Mouse (Mus musculus) C2C12 (cell line): ENCODE measurements at regions not wholly inside any gene's neighbourhood (a gene's known extent, or its start where the extent isn't known, plus 50 kb on each side); places are given as distances from the start of the nearest gene placed in this dataset.

Source experiments
- H3K27me3 ChIP-seq: one replicate; pipeline ENCODE4 v1.6.1; 2011; ENCODE audit not compliant: control insufficient read depth, insufficient read depth, insufficient read length
- H3K36me3 ChIP-seq: one replicate; pipeline ENCODE4 v1.6.1; 2011; ENCODE audit not compliant: control insufficient read depth, insufficient read depth
- H3K4me3 ChIP-seq: one replicate; pipeline ENCODE4 v1.5.1; 2011; ENCODE audit warnings: mild to moderate bottlenecking, control low read depth; ENCODE audit not compliant: poor library complexity, insufficient read depth, severe bottlenecking
- H3K79me2 ChIP-seq: one replicate; pipeline ENCODE4 v1.6.1; 2011; ENCODE audit not compliant: control insufficient read depth, insufficient read depth
- H3K79me3 ChIP-seq: one replicate; pipeline ENCODE4 v1.6.1; 2011; ENCODE audit warnings: low read depth, control low read depth
- H3ac ChIP-seq: one replicate; pipeline ENCODE3; 2011; ENCODE audit warnings: low read depth; ENCODE audit not compliant: control insufficient read depth, insufficient read length
- CEBPB ChIP-seq: IDR thresholded peaks from one replicate; pipeline ENCODE4 v1.6.1; 2011; ENCODE audit warnings: low read depth, mild to moderate bottlenecking, control low read depth, moderate library complexity
- CTCF ChIP-seq: IDR thresholded peaks from one replicate; pipeline ENCODE4 v1.5.1; 2011; ENCODE audit not compliant: control insufficient read depth, insufficient read depth, insufficient read length
- FOSL1 ChIP-seq: IDR thresholded peaks from one replicate; pipeline ENCODE4 v1.8.0; 2011; ENCODE audit warnings: mild to moderate bottlenecking, low read length; ENCODE audit not compliant: poor library complexity, insufficient read depth, severe bottlenecking
- MAX ChIP-seq: IDR thresholded peaks from one replicate; pipeline ENCODE4 v1.6.1; 2011; ENCODE audit warnings: mild to moderate bottlenecking, control low read depth
- MYOD1 ChIP-seq: IDR thresholded peaks from one replicate; pipeline ENCODE4 v1.6.1; 2011; ENCODE audit warnings: low read depth; ENCODE audit not compliant: control insufficient read depth, insufficient read length
- MYOG ChIP-seq: IDR thresholded peaks from one replicate; pipeline ENCODE4 v1.6.1; 2011; ENCODE audit not compliant: control insufficient read depth, insufficient read length; ENCODE audit errors: extremely low read depth
- USF1 ChIP-seq: IDR thresholded peaks from one replicate; pipeline ENCODE4 v1.6.1; 2011; ENCODE audit warnings: low read depth, mild to moderate bottlenecking, control low read depth, moderate library complexity

- no peak overlapping the region for H3K4me3 ChIP-seq
- H3K79me2 ChIP-seq: no peaks in the 10 kb centered on the region
- TF ChIP-seq MAX (no peak), MYOG (no peak), CTCF (no peak), MYOD1 (no peak), USF1 (no peak), CEBPB (no peak), FOSL1 (no peak)
- H3K79me3 ChIP-seq: no peaks in the 10 kb centered on the region
- no peaks in the 10 kb centered on the region for H3K36me3 ChIP-seq
- H3ac ChIP-seq: no peak overlapping the region
- H3K27me3 ChIP-seq: no peaks in the 10 kb centered on the region
Observed at GRCm38 (mm10) chr11:41728839-41729238, 271.8 kb downstream of the Gabrg2 start.

GRCm38 (mm10) chr11:41716616-41717015 is 284.0 kb downstream of the Gabrg2 start:
- Histone ChIP-seq H3K27me3 (no peaks in the 10 kb centered on the region), H3K4me3 (no peak overlapping the region), H3K79me2 (no peaks in the 10 kb centered on the region), H3K79me3 (no peaks in the 10 kb centered on the region), H3ac (no peak overlapping the region), H3K36me3 (no peaks in the 10 kb centered on the region)
- TF ChIP-seq USF1: no peak
- TF ChIP-seq MAX: no peak
- no peak for TF ChIP-seq MYOD1
- no peak for TF ChIP-seq MYOG
- TF ChIP-seq CTCF: no peak
- no peak for TF ChIP-seq CEBPB
- no peak for TF ChIP-seq FOSL1

- no peak overlapping the region for H3ac ChIP-seq
- H3K79me3 ChIP-seq: no peaks in the 10 kb centered on the region
- no peak for TF ChIP-seq FOSL1
- TF ChIP-seq MYOG: no peak
- TF ChIP-seq MAX: no peak
- TF ChIP-seq MYOD1: no peak
- no peak for TF ChIP-seq CTCF
- no peak for TF ChIP-seq CEBPB
- TF ChIP-seq USF1: no peak
- H3K4me3 ChIP-seq: no peak overlapping the region
- H3K27me3 ChIP-seq: no peaks in the 10 kb centered on the region
- H3K36me3 ChIP-seq: no peaks in the 10 kb centered on the region
- no peaks in the 10 kb centered on the region for H3K79me2 ChIP-seq
Observed at GRCm38 (mm10) chr11:41690682-41691081, 310.0 kb downstream of the Gabrg2 start.

GRCm38 (mm10) chr11:41682991-41683390 is 317.7 kb downstream of the Gabrg2 start:
- TF ChIP-seq USF1 (no peak), MAX (no peak), CEBPB (no peak), FOSL1 (no peak), MYOD1 (no peak), MYOG (no peak), CTCF (no peak)

GRCm38 (mm10) chr11:41652566-41652965 is 348.1 kb downstream of the Gabrg2 start:
- Histone ChIP-seq H3K36me3 (no peaks in the 10 kb centered on the region), H3K4me3 (no peak overlapping the region), H3K79me2 (no peaks in the 10 kb centered on the region), H3K27me3 (no peaks in the 10 kb centered on the region), H3ac (no peak overlapping the region), H3K79me3 (no peaks in the 10 kb centered on the region)
- no peak for TF ChIP-seq MAX
- no peak for TF ChIP-seq CTCF
- no peak for TF ChIP-seq USF1
- no peak for TF ChIP-seq CEBPB
- TF ChIP-seq FOSL1: no peak

More at GRCm38 (mm10) chr11:41682991-41683390, 317.7 kb downstream of the Gabrg2 start:
- Histone ChIP-seq H3K27me3 (no peaks in the 10 kb centered on the region), H3K36me3 (no peaks in the 10 kb centered on the region), H3K79me2 (no peaks in the 10 kb centered on the region), H3K4me3 (no peak overlapping the region), H3K79me3 (no peaks in the 10 kb centered on the region), H3ac (no peak overlapping the region)

GRCm38 (mm10) chr11:41645502-41645891 is 355.2 kb downstream of the Gabrg2 start:
- no peak overlapping the region for H3K4me3 ChIP-seq
- no peaks in the 10 kb centered on the region for H3K79me3 ChIP-seq
- H3ac ChIP-seq: no peak overlapping the region
- no peaks in the 10 kb centered on the region for H3K79me2 ChIP-seq
- TF ChIP-seq CEBPB (no peak), FOSL1 (no peak), MYOD1 (no peak), MAX (no peak), USF1 (no peak), MYOG (no peak), CTCF (no peak)
- H3K27me3 ChIP-seq: no peaks in the 10 kb centered on the region
- H3K36me3 ChIP-seq: no peaks in the 10 kb centered on the region
